Mouse (Mus musculus) midbrain, embryonic 15.5 days (tissue): ENCODE measurements around the gene St14. TPM values are rescaled to one million over a fixed set of nuclear protein-coding genes. Genes with fewer than 3 reads are reported as not detected.
"Not testable (repeated sequence)": the region's sequence is repeated elsewhere in the genome, so short reads cannot be mapped to it uniquely, and the experiment has no call there.

Experiments
- ATAC-seq: fragments of 200-750 bp; cut with Nextera tagmentation; replicated peaks from 2 replicates; pipeline ENCODE4 v1.8.0; 2017; ENCODE audit warnings: moderate TSS enrichment
- H3K27ac ChIP-seq: fragments of 300-500 bp; sonication (generic); 2 replicates; pipeline ENCODE4 v1.5.1; 2015; ENCODE audit warnings: mild to moderate bottlenecking, inconsistent platforms
- H3K27me3 ChIP-seq: fragments of 300-500 bp; sonication (generic); replicated peaks from 2 replicates; pipeline ENCODE4 v1.6.1; 2015; ENCODE audit warnings: inconsistent platforms
- H3K36me3 ChIP-seq: fragments of 300-500 bp; sonication (generic); replicated peaks from 2 replicates; pipeline ENCODE4 v1.6.1; 2015; ENCODE audit warnings: inconsistent platforms
- H3K4me1 ChIP-seq: fragments of 300-500 bp; sonication (generic); 2 replicates; pipeline ENCODE4 v1.6.1; 2015; ENCODE audit warnings: inconsistent platforms
- H3K4me2 ChIP-seq: fragments of 300-500 bp; sonication (generic); 2 replicates; pipeline ENCODE4 v1.6.1; 2015; ENCODE audit warnings: inconsistent platforms, mild to moderate bottlenecking, moderate library complexity
- H3K4me3 ChIP-seq: fragments of 300-500 bp; sonication (generic); 2 replicates; pipeline ENCODE4 v1.5.1; 2015; ENCODE audit warnings: mild to moderate bottlenecking, inconsistent platforms
- H3K9ac ChIP-seq: fragments of 300-500 bp; sonication (generic); 2 replicates; pipeline ENCODE4 v1.6.1; 2015; ENCODE audit warnings: mild to moderate bottlenecking, inconsistent platforms
- H3K9me3 ChIP-seq: fragments of 300-500 bp; sonication (generic); 2 replicates; pipeline ENCODE4 v1.6.1; 2016; ENCODE audit warnings: inconsistent platforms
- WGBS: fragments of 180-500 bp; shearing (Covaris S2); methylation state at CpG from one replicate; pipeline ENCODE4 v1.1.7; 2015; ENCODE audit warnings: mixed read lengths; 5-methylcytosine and 5-hydroxymethylcytosine counted together
- polyA plus RNA-seq: library from polyadenylated mRNA; unstranded; fragments of >200 nt; fragmentation: Nextera tagmentation; extraction: Ambion mirVana; gene quantifications from 2 replicates; pipeline ENCODE4 v1.2.1, GENCODE M21; 2015

Gene St14
- polyA plus RNA-seq, 1 experiment from 2014 or later: 1.1 TPM

DNA sequence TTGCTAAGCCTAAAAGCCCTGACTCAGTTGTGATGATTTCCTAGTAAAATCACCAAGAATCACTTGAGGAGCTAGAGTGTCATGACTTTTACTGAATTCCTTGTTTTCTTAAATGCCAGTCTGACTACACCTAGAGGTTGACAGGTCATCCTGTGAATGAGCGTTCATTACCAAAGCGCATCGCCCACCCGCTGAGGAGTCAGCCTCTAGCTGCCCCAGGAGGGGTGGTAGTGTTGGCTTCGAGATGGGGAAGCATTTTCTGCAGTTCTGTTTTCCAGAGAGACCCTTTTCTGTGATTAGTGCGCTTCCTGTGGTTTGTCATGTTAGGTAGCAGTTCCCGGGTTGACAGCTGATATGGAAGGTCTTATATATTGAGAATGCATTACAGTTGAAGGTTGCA lies 57.9 kb downstream of the St14 start:
- no peak overlapping the region for H3K27ac ChIP-seq
- H3K4me1 ChIP-seq: no peaks in the 10 kb centered on the region
- H3K4me3 ChIP-seq: no peak overlapping the region
- no peak overlapping the region for H3K9ac ChIP-seq
- H3K9me3 ChIP-seq: no peaks in the 10 kb centered on the region
- WGBS: 84% methylated on average over 7 of the region's 7 CpGs
- no peak for ATAC-seq
- H3K27me3 ChIP-seq: no peaks in the 10 kb centered on the region
- 0 out of 2 replicates have a peak, but pooled peaks cover 1% of the 10 kb centered on the region for H3K36me3 ChIP-seq
- H3K4me2 ChIP-seq: no peak overlapping the region

- no peaks in the 10 kb centered on the region for H3K4me1 ChIP-seq
- H3K27ac ChIP-seq: no peak overlapping the region
- H3K27me3 ChIP-seq: no peaks in the 10 kb centered on the region
- 0 out of 2 replicates have a peak, but pooled peaks cover 3% of the 10 kb centered on the region for H3K36me3 ChIP-seq
- H3K9ac ChIP-seq: no peak overlapping the region
- ATAC-seq: no peak
- 94% methylated on average over 5 of the region's 5 CpGs for WGBS
- no peaks in the 10 kb centered on the region for H3K9me3 ChIP-seq
- no peak overlapping the region for H3K4me3 ChIP-seq
- H3K4me2 ChIP-seq: no peak overlapping the region
These were observed 59.4 kb downstream of the St14 start for GRCm38 (mm10) chr9:31072256-31072655.

DNA sequence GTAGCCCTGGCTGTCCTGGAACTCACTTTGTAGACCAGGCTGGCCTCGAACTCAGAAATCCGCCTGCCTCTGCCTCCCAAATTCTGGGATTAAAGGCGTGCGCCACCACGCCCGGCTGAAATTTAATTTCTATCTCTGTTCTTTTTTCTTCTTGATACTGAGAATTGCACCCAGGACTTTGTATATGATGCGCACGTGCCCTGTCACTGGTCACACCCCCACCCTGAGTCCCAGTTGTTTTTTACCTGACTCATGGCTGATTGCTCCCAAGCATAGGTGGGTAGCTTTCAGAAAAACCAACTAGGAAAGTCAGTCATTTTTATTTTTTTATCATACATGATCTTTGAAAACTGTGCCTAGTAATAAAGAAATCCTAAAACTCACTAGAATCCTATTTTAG lies 60.9 kb downstream of the St14 start:
- no peaks in the 10 kb centered on the region for H3K4me1 ChIP-seq
- H3K27me3 ChIP-seq: no peaks in the 10 kb centered on the region
- H3K4me3 ChIP-seq: no peak overlapping the region
- no peak overlapping the region for H3K27ac ChIP-seq
- H3K9me3 ChIP-seq: no peaks in the 10 kb centered on the region
- no peak overlapping the region for H3K9ac ChIP-seq
- no peak overlapping the region for H3K4me2 ChIP-seq
- 0 out of 2 replicates have a peak, but pooled peaks cover 7% of the 10 kb centered on the region for H3K36me3 ChIP-seq
- ATAC-seq: no peak
- WGBS: 97% methylated on average over 8 of the region's 8 CpGs

GRCm38 (mm10) chr9:31058723-31059122 lies 72.9 kb downstream of the St14 start:
- 88% methylated on average over 2 of the region's 2 CpGs for WGBS
- no peak overlapping the region for H3K27ac ChIP-seq

GRCm38 (mm10) chr9:31051509-31051908 lies 80.1 kb downstream of the St14 start:
- not testable (repeated sequence) for H3K27me3 ChIP-seq, ATAC-seq, H3K4me2 ChIP-seq, H3K27ac ChIP-seq, H3K36me3 ChIP-seq, H3K4me3 ChIP-seq, H3K4me1 ChIP-seq, H3K9ac ChIP-seq, H3K9me3 ChIP-seq
- 95% methylated on average over 6 of the region's 6 CpGs for WGBS

More at GRCm38 (mm10) chr9:31058723-31059122, 72.9 kb downstream of the St14 start:
- Histone ChIP-seq H3K4me3 (no peak overlapping the region), H3K27me3 (no peaks in the 10 kb centered on the region), H3K4me1 (no peaks in the 10 kb centered on the region), H3K9ac (no peak overlapping the region), H3K9me3 (no peaks in the 10 kb centered on the region), H3K4me2 (no peak overlapping the region), H3K36me3 (peaks cover 8% of the 10 kb centered on the region)
- ATAC-seq: no peak

DNA sequence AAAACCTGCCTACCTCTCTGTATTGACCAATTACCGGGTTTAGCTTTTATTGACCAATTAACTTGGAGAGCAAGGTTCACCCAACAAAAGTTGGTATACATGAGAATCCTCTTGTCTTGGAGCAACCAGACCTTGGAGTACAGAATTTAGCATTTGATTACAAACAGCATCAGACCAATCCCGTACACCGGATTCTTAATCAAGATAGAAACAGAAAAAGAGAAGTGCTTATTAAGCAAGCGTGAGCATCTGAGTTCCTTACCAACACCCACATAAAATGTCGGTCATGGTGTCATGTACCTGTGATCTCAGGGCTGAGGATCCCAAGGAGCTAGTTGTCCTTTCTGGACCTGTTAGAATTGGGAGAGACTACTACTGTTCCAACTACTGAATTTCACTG lies 81.4 kb downstream of the St14 start:
- WGBS: 95% methylated on average over 5 of the region's 5 CpGs

More for the DNA sequence above, 81.4 kb downstream of the St14 start:
- Histone ChIP-seq H3K4me2 (no peak overlapping the region), H3K4me3 (no peak overlapping the region), H3K9ac (no peak overlapping the region), H3K27ac (no peak overlapping the region), H3K27me3 (no peaks in the 10 kb centered on the region), H3K9me3 (no peaks in the 10 kb centered on the region), H3K4me1 (no peaks in the 10 kb centered on the region), H3K36me3 (no peaks in the 10 kb centered on the region)
- no peak for ATAC-seq

Other genes starting within 250 kb of the St14 start
- gene Adamts15, start 209.4 kb downstream of the St14 start, polyA plus RNA-seq: 6.4 and 7.3 TPM in 2 replicates
- 1.7 and 2.4 TPM in 2 replicates for gene Adamts8, start 189.3 kb downstream of the St14 start, polyA plus RNA-seq
- 5.0 and 5.4 TPM in 2 replicates for gene Zbtb44, start 101.2 kb downstream of the St14 start, polyA plus RNA-seq
- 326 and 328 TPM in 2 replicates for gene Aplp2, start 80.0 kb upstream of the St14 start, polyA plus RNA-seq
- 8.9 and 9.9 TPM in 2 replicates for gene Prdm10, start 148.7 kb upstream of the St14 start, polyA plus RNA-seq